Mouse (Mus musculus): ENCODE data around the gene Rwdd2a.

Rwdd2a gene

DNA sequence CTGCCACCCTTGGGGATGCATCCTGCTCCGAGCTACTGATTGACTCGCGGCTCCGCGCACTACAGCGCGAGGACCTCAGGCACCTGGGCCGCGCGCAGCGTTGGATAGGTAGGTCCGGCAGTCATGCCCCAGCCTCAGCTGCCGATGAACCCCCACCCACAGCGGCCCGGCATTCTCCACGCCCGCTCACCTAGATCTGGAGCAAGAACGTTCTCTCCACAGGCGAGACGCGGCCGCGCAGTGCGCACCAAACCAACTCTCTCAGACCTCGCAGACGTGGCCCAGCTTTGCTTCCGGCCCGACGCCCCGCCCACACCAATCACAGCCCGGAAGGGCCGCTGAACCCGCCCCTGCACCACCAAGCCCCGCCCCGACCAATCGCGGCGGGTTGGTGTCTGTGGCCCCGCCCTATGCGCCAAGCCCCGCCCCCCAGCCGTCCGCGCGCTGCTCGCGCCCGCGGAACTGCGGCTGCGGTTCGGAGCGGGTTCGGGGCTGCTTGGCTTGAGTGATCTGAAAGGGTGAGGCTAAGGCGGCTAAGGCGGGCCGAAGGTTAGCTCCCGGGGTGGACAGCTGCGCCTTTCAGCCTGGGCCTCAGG, at the start of gene Rwdd2a, which contains the start of gene Pgm3:
Gene Rwdd2a (plus strand): TSS at position 452 of the 596 bp plus-strand sequence.
Gene Pgm3 (minus strand): TSS at position 303 of the 596 bp plus-strand sequence.
- DNase-seq (ENCODE audit: low read depth in 2 of 2, low spot score in 2 of 2): peak; percentile 92 to 97

DNA sequence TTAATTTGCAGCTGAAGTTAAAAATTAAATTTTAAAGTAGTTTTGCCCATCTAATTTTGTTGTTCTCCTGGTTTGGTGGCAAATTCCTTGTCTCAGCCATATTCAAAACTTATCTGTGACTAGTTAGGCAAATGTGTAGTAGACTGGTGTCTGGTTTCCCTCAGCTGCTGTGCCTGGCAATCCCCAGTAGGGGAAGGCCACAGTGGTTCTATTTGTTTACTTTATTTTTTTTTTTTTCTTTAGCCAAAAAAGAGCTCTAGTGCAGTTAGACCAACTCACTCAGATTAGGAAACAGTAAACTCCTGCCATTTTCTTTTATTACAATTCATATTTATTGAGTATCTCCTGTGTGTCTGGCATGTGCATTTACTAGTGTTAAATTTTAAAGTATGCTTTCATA, 49.5 kb upstream of the Rwdd2a start:
- DNase-seq (ENCODE audit: low read depth in 2 of 2, low spot score in 2 of 2): no peak

DNA sequence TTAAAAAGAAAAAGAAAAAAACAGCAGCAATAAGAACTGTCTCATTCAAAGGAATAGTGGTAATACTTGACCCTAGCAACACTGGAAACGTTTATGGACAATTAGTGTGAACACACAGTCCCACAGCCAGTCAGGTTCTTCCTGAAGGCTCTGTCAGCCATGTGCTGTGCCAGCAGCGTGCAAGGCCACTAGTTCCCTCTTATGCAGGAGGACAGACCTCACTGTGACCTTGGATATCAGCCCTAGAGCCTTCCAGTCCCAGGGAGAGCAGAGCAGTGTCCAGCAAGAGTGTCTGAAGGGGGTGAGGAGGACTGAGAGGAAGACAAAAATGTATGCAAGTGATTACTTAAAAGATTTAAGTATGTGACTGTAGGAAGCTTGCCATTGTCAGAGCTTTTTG, 46.2 kb upstream of the Rwdd2a start:
- DNase-seq (ENCODE audit: low read depth in 2 of 2, low spot score in 2 of 2): no peak

- no peak for DNase-seq (ENCODE audit: low read depth in 2 of 2, low spot score in 2 of 2)
Measured at GRCm38 (mm10) chr9:86534071-86534470, 37.7 kb upstream of the Rwdd2a start.

- no peak for DNase-seq (ENCODE audit: low read depth in 2 of 2, low spot score in 2 of 2)
Measured at GRCm38 (mm10) chr9:86543451-86543850, 28.3 kb upstream of the Rwdd2a start.

- no peak for DNase-seq (ENCODE audit: low read depth in 2 of 2, low spot score in 2 of 2)
Measured at GRCm38 (mm10) chr9:86544559-86544958, 27.2 kb upstream of the Rwdd2a start.

DNA sequence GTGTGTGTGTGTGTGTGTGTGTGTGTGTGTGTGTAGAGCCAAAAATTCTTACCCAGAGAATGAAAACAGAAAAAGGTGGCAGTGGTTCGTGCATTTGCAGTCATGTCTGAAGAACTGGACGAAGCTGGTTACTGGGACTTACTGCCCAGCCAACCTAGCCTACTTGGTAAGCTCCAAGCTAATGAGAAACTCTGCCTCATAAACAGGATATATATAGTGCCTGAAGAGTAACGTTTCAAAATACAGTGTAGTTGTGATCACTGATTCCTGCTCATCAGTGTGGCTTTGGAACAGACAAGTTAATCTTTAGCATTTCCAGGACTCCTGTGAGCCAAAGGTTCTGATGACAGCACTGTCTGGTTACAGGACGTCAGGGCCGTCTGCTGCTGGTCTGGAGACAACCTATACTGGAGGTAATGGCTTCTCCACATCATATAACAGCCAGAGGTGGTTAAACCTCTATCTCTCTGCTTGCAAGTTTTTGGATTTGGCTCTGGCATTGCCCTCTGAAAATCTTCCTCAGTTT, 22.1 kb upstream of the Rwdd2a start:
- DNase-seq (ENCODE audit: low read depth in 2 of 2, low spot score in 2 of 2): no peak

DNA sequence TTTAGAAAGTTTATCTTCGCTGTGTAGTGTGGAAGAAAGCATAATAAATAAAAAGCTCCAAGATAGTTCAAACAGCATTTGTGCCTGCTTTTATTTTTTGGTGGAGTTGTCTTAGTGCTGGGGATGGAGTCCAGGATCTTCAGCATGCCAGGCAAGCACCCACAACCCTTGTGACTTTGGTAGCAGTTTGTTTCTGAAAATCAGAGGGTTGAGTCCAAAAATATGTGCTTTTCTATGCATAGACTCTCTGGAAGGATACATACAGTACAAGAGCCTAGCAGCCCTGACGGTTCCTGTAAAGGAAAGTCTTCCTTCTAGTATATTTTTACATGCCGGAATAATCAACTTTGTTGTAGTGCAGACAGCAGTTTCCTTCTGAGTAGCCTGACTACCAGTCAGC, 21.1 kb upstream of the Rwdd2a start:
- no peak for DNase-seq (ENCODE audit: low read depth in 2 of 2, low spot score in 2 of 2)

DNA sequence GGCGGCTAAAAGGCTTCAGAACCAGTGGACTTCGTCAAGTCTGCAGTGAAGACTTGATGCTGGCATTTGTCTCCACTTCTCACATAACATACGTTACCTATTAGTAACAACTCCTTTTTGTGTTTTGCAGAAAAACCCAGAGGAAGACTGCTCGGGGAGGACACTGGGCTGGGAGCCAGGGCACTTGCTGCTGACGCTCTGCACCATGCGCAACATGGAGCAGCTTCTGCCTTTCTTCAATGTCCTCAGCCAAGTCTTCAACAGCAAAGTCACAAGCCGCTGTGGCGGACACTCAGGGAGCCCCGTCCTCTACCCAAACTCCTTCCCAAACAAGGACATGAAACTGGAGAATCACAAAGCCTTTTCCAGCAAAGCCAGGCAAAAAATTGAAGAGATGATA, 17.9 kb upstream of the Rwdd2a start:
- no peak for DNase-seq (ENCODE audit: low read depth in 2 of 2, low spot score in 2 of 2)

- no peak for DNase-seq (ENCODE audit: low read depth in 2 of 2, low spot score in 2 of 2)
Measured at GRCm38 (mm10) chr9:86554641-86555040, 17.1 kb upstream of the Rwdd2a start.

DNA sequence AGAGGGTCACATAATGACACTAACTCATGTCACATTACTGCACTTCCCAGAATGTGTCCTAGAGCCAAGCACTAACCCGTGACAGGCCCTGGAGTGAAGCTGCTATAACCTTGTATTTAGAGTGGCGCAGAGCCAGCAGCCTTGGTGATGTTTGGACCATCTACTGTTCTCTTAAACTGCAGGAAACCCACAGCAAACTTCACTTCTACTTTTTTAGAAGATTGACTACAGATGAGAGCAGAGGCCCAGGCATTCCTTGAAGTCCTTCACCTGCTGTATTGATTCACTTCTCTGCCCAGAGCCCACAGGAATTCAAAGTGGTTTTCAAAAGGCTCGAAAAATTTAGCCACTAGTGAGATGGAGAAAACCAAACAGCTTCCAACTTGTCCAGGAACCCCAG, 11.2 kb upstream of the Rwdd2a start:
- DNase-seq (ENCODE audit: low read depth in 2 of 2, low spot score in 2 of 2): no peak

GRCm38 (mm10) chr9:86569314-86569910, 2.4 kb upstream of the Rwdd2a start:
- DNase-seq (ENCODE audit: low read depth in 2 of 2, low spot score in 2 of 2): no peak

- no peak for DNase-seq (ENCODE audit: low read depth in 2 of 2, low spot score in 2 of 2)
Measured at GRCm38 (mm10) chr9:86570261-86570890, 1.4 kb upstream of the Rwdd2a start.

DNA sequence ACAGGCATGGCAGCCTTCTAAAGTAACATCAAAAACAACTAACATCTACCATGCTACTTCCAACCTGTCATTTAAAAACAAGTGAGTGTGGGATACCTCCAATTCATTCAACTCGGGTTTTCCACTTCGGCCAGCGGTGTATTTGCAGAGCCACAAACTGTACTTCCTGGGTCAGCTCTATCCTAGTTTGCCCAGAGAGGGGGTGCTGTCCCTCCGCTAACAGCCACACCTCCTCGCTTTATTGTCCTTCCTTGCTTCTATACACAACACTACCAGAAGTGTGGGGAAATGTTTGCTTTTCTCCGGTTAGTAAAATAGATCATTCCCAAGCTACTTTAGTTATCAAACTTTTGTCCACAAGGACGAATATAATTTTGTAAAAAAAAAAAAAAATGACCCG, 845 bp upstream of the Rwdd2a start:
- DNase-seq (ENCODE audit: low read depth in 2 of 2, low spot score in 2 of 2): no peak

DNA sequence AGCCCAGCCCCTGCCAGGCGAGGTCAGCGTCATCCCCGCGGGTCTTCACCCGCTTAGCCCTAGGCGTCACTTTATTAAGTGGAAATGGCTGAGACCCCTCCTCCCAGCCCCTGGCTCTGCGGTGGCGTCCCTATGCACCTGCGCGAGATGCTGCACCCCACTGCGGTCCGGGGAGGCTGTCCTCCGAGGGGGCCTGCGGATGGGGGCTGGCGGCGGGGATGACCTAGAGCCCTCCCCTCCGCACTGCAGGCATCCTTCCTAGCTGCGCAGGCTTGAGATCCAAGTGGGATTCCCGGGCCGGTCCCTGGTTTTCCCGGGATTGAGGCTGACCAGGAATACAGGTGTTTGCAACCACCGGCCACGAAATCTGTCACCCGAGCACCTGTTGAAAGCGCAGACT, 405 bp downstream of the Rwdd2a start:
- no peak for DNase-seq (ENCODE audit: low read depth in 2 of 2, low spot score in 2 of 2)

GRCm38 (mm10) chr9:86572636-86573291, 973 bp downstream of the Rwdd2a start:
- DNase-seq (ENCODE audit: low read depth in 2 of 2, low spot score in 2 of 2): peak; percentile 79 to 91

DNA sequence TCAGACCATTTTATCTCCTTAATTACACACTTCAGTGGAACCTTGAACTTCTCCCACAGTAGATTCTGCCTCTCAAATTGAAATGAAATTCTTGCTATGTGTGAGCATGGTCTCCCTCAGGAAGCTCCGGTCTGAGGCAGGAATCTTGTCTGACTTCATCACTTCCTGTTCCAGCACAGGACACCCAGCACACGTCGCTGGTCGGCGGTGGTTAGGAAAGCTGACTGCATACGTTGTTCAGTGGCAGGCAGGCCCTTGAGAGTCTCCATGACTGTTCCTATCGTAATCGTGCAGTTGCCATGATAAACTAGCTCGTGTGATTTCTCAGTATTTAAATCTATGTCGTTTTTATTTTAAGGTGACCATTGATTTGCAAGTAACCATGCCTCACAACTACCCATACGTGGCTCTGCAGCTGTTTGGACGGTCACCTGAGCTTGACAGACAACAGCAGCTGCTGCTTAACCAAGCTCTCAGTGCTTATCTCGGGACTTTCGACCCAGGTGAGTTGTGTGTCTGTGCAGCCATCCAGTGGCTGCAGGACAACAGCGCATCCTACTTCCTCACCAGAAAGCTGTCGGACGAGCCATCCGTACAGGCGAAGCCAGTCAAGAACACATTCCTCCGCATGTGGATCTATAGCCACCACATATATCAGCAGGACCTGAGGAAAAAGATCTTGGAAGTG, 2.0 kb downstream of the Rwdd2a start:
- DNase-seq (ENCODE audit: low read depth in 2 of 2, low spot score in 2 of 2): no peak

DNA sequence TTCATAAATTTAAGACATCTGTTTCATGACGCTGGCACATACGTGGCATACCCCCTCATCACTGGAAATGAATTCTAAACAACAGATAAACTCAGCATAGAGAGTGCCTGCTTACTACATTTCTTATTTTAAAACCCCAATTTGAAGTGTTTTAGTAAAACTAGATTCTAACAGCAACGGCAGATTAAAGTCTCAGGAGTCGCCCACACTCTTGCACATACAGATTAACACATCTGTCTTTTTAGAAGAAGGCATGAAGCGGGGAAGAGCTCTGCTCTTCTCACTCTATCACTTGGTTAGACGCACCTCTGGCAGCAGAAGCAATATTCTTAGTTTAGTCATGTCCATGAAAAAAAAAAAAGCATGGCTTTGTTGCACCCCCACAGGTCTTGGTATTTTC, 3.4 kb downstream of the Rwdd2a start:
- DNase-seq (ENCODE audit: low read depth in 2 of 2, low spot score in 2 of 2): no peak

DNA sequence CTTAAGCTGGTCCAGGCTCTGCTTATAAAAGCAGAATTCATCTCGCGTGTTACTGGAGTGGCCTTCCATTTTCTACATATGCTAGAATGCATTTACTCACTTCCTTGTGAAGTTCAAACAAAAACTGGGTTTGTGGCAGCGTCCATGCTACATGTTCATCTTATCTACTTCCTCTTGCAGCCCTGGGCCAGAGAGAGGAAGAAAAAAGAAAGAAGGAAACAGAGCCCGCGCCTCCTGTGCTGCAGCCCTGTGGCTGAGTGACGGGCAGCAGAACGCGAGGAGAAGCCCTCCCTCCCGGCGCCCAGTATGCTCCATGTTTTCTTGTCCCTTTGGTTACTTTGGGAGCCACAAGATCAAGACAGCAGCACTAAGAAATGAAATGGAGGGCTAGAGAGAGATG, 7.9 kb downstream of the Rwdd2a start:
- DNase-seq (ENCODE audit: low read depth in 2 of 2, low spot score in 2 of 2): no peak

DNA sequence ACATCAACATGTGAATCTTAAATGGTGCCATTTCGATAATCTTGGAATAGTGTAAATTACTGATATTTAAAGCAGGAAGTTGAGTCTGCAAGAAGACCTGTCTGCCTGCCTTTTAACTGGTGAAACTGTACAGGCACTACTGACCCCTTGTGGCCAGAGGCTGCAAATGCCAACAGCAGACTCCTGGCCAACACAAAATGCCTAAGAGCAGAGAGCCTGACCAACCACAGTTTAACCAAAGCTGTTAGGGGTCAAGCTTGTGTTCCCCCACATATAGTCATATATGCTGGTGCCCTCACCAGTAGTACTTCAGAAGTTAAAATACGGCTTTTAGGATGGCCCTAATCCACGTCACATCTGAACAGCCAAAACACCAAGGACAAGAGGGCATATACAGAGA, 11.9 kb downstream of the Rwdd2a start:
- DNase-seq (ENCODE audit: low read depth in 2 of 2, low spot score in 2 of 2): peak; percentile 48 to 67

- DNase-seq (ENCODE audit: low read depth in 2 of 2, low spot score in 2 of 2): no peak
Measured at GRCm38 (mm10) chr9:86587019-86587795, 15.4 kb downstream of the Rwdd2a start.
